Mouse (Mus musculus) kidney, embryonic 14.5 days (tissue): ENCODE results near the gene Sntg2. TPM values are rescaled to one million over a fixed set of nuclear protein-coding genes. Genes with fewer than 3 reads are reported as not detected.

Experiments
- ATAC-seq: fragments of 200-750 bp; cut with Nextera tagmentation; 2 replicates; pipeline ENCODE4 v1.8.0; 2017; ENCODE audit warnings: moderate number of reproducible peaks, mild to moderate bottlenecking, moderate TSS enrichment, moderate library complexity; ENCODE audit not compliant: low FRiP score, low TSS enrichment
- H3K27ac ChIP-seq: fragments of 300-500 bp; sonication (generic); 2 replicates; pipeline ENCODE4 v1.5.1; 2014; ENCODE audit warnings: low read depth, mild to moderate bottlenecking, low read length, moderate library complexity, mixed read lengths
- H3K27me3 ChIP-seq: fragments of 300-500 bp; sonication (generic); 2 replicates; pipeline ENCODE4 v1.6.1; 2014; ENCODE audit warnings: mild to moderate bottlenecking, low read length; ENCODE audit not compliant: control insufficient read depth, insufficient read depth
- H3K36me3 ChIP-seq: fragments of 300-500 bp; sonication (generic); 2 replicates; pipeline ENCODE4 v1.6.1; 2014; ENCODE audit warnings: low read length, mixed read lengths; ENCODE audit not compliant: control insufficient read depth, insufficient read depth
- H3K4me1 ChIP-seq: fragments of 300-500 bp; sonication (generic); 2 replicates; pipeline ENCODE4 v1.6.1; 2014; ENCODE audit warnings: low read length, mixed read lengths; ENCODE audit not compliant: control insufficient read depth, insufficient read depth
- H3K4me2 ChIP-seq: fragments of 300-500 bp; sonication (generic); replicated peaks from 2 replicates; pipeline ENCODE4 v1.6.1; 2014; ENCODE audit warnings: low read depth, mild to moderate bottlenecking, low read length
- H3K4me3 ChIP-seq: fragments of 300-500 bp; sonication (generic); 2 replicates; pipeline ENCODE4 v1.5.1; 2014; ENCODE audit warnings: mild to moderate bottlenecking, low read length
- H3K9ac ChIP-seq: fragments of 300-500 bp; sonication (generic); 2 replicates; pipeline ENCODE4 v1.6.1; 2014; ENCODE audit warnings: low read depth, mild to moderate bottlenecking, low read length, moderate library complexity
- H3K9me3 ChIP-seq: fragments of 300-500 bp; sonication (generic); 2 replicates; pipeline ENCODE4 v1.6.1; 2016; ENCODE audit warnings: low read length; ENCODE audit not compliant: control insufficient read depth
- WGBS: fragments of 180-500 bp; shearing (Covaris S2); extraction: QIAGEN DNeasy Blood & Tissue Kit; methylation state at CpG from one replicate; pipeline ENCODE4 v1.1.7; 2014; 5-methylcytosine and 5-hydroxymethylcytosine counted together
- polyA plus RNA-seq: library from polyadenylated mRNA; unstranded; fragments of >200 nt; fragmentation: Nextera tagmentation; extraction: Ambion mirVana; gene quantifications from 2 replicates; pipeline ENCODE4 v1.2.1, GENCODE M21; 2014

The Sntg2 gene
- polyA plus RNA-seq, 1 experiment from 2014 or later = 2.2 TPM

GRCm38 (mm10) chr12:30308197-30308939 is 64.8 kb downstream of the Sntg2 start:
- Histone ChIP-seq H3K4me2 (no peak overlapping the region), H3K27ac (no peak overlapping the region), H3K4me3 (no peak overlapping the region), H3K4me1 (no peaks in the 10 kb centered on the region), H3K36me3 (no peaks in the 10 kb centered on the region), H3K27me3 (no peaks in the 10 kb centered on the region), H3K9ac (no peak overlapping the region), H3K9me3 (no peaks in the 10 kb centered on the region)
- WGBS = 66% methylated on average over 5 of the region's 5 CpGs
- no peak for ATAC-seq

GRCm38 (mm10) chr12:30292724-30293560 is 80.2 kb downstream of the Sntg2 start:
- H3K4me3 ChIP-seq = no peak overlapping the region
- no peaks in the 10 kb centered on the region for H3K9me3 ChIP-seq
- no peak overlapping the region for H3K27ac ChIP-seq
- no peaks in the 10 kb centered on the region for H3K27me3 ChIP-seq
- no peak overlapping the region for H3K9ac ChIP-seq
- no peaks in the 10 kb centered on the region for H3K4me1 ChIP-seq
- H3K36me3 ChIP-seq = no peaks in the 10 kb centered on the region
- ATAC-seq = no peak
- 73% methylated on average over 13 of the region's 13 CpGs for WGBS
- no peak overlapping the region for H3K4me2 ChIP-seq

GRCm38 (mm10) chr12:30286888-30287573 is 86.1 kb downstream of the Sntg2 start:
- Histone ChIP-seq H3K9me3 (no peaks in the 10 kb centered on the region), H3K4me2 (no peak overlapping the region), H3K4me1 (no peaks in the 10 kb centered on the region), H3K27ac (no peak overlapping the region), H3K27me3 (no peaks in the 10 kb centered on the region), H3K4me3 (no peak overlapping the region), H3K9ac (no peak overlapping the region), H3K36me3 (no peaks in the 10 kb centered on the region)
- 56% methylated on average over 5 of the region's 5 CpGs for WGBS
- no peak for ATAC-seq

GRCm38 (mm10) chr12:30283741-30284140 is 89.4 kb downstream of the Sntg2 start:
- no peak overlapping the region for H3K27ac ChIP-seq
- no peaks in the 10 kb centered on the region for H3K9me3 ChIP-seq
- H3K4me1 ChIP-seq = no peaks in the 10 kb centered on the region
- H3K9ac ChIP-seq = no peak overlapping the region
- no peaks in the 10 kb centered on the region for H3K27me3 ChIP-seq
- H3K4me2 ChIP-seq = no peak overlapping the region
- 83% methylated on average over 4 of the region's 4 CpGs for WGBS
- H3K4me3 ChIP-seq = no peak overlapping the region
- no peak for ATAC-seq
- no peaks in the 10 kb centered on the region for H3K36me3 ChIP-seq

- Histone ChIP-seq H3K4me1 (no peaks in the 10 kb centered on the region), H3K27me3 (no peaks in the 10 kb centered on the region), H3K36me3 (no peaks in the 10 kb centered on the region), H3K4me2 (no peak overlapping the region), H3K4me3 (no peak overlapping the region), H3K9me3 (no peaks in the 10 kb centered on the region), H3K27ac (no peak overlapping the region), H3K9ac (no peak overlapping the region)
- 91% methylated on average over 8 of the region's 8 CpGs for WGBS
- no peak for ATAC-seq
These were observed 100.8 kb downstream of the Sntg2 start for GRCm38 (mm10) chr12:30272242-30272985.

- ATAC-seq = no peak
- H3K4me1 ChIP-seq = no peaks in the 10 kb centered on the region
- H3K9ac ChIP-seq = no peak overlapping the region
- no peaks in the 10 kb centered on the region for H3K9me3 ChIP-seq
- H3K36me3 ChIP-seq = no peaks in the 10 kb centered on the region
- H3K27me3 ChIP-seq = no peaks in the 10 kb centered on the region
- H3K4me2 ChIP-seq = no peak overlapping the region
- WGBS = 71% methylated on average over 5 of the region's 5 CpGs
- no peak overlapping the region for H3K4me3 ChIP-seq
- no peak overlapping the region for H3K27ac ChIP-seq
These were observed 109.0 kb downstream of the Sntg2 start for GRCm38 (mm10) chr12:30264206-30264605.

- no peaks in the 10 kb centered on the region for H3K36me3 ChIP-seq
- no peak overlapping the region for H3K4me2 ChIP-seq
- ATAC-seq = no peak
- H3K4me3 ChIP-seq = no peak overlapping the region
- H3K27me3 ChIP-seq = no peaks in the 10 kb centered on the region
- no peak overlapping the region for H3K9ac ChIP-seq
- H3K4me1 ChIP-seq = no peaks in the 10 kb centered on the region
- WGBS = 27% methylated on average over 2 of the region's 2 CpGs
- no peak overlapping the region for H3K27ac ChIP-seq
- no peaks in the 10 kb centered on the region for H3K9me3 ChIP-seq
These were observed 112.0 kb downstream of the Sntg2 start for GRCm38 (mm10) chr12:30261187-30261586.

GRCm38 (mm10) chr12:30258641-30259040 is 114.5 kb downstream of the Sntg2 start:
- Histone ChIP-seq H3K4me2 (no peak overlapping the region), H3K4me3 (no peak overlapping the region), H3K27me3 (no peaks in the 10 kb centered on the region), H3K9me3 (no peaks in the 10 kb centered on the region), H3K9ac (no peak overlapping the region), H3K4me1 (no peaks in the 10 kb centered on the region), H3K36me3 (no peaks in the 10 kb centered on the region), H3K27ac (no peak overlapping the region)
- no peak for ATAC-seq
- WGBS = 56% methylated on average over 2 of the region's 2 CpGs
